Mouse (Mus musculus) midbrain, embryonic 13.5 days (tissue): ENCODE results near the gene Ehd4. TPM values are rescaled to one million over a fixed set of nuclear protein-coding genes. Genes with fewer than 3 reads are reported as not detected.

ENCODE experiments used
- ATAC-seq: fragments of 200-750 bp; cut with Nextera tagmentation; 2 replicates; pipeline ENCODE4 v1.8.0; 2017; ENCODE audit warnings: mild to moderate bottlenecking, moderate TSS enrichment, moderate library complexity
- H3K27ac ChIP-seq: fragments of 300-500 bp; sonication (generic); 2 replicates; pipeline ENCODE4 v1.5.1; 2015; ENCODE audit warnings: inconsistent platforms, mild to moderate bottlenecking, moderate library complexity
- H3K27me3 ChIP-seq: fragments of 300-500 bp; sonication (generic); 2 replicates; pipeline ENCODE4 v1.6.1; 2015; ENCODE audit warnings: mild to moderate bottlenecking, inconsistent platforms
- H3K36me3 ChIP-seq: fragments of 300-500 bp; sonication (generic); 2 replicates; pipeline ENCODE4 v1.6.1; 2015; ENCODE audit warnings: mild to moderate bottlenecking, inconsistent platforms
- H3K4me1 ChIP-seq: fragments of 300-500 bp; sonication (generic); replicated peaks from 2 replicates; pipeline ENCODE4 v1.6.1; 2015; ENCODE audit warnings: inconsistent platforms
- H3K4me2 ChIP-seq: fragments of 300-500 bp; sonication (generic); replicated peaks from 2 replicates; pipeline ENCODE4 v1.6.1; 2015; ENCODE audit warnings: moderate library complexity, mild to moderate bottlenecking, inconsistent platforms
- H3K4me3 ChIP-seq: fragments of 300-500 bp; sonication (generic); replicated peaks from 2 replicates; pipeline ENCODE4 v1.5.1; 2015; ENCODE audit warnings: mild to moderate bottlenecking, inconsistent platforms
- H3K9ac ChIP-seq: fragments of 300-500 bp; sonication (generic); replicated peaks from 2 replicates; pipeline ENCODE4 v1.6.1; 2015; ENCODE audit warnings: mild to moderate bottlenecking, inconsistent platforms
- H3K9me3 ChIP-seq: fragments of 300-500 bp; sonication (generic); 2 replicates; pipeline ENCODE4 v1.6.1; 2016; ENCODE audit warnings: mild to moderate bottlenecking, inconsistent platforms
- WGBS: fragments of 180-500 bp; shearing (Covaris S2); methylation state at CpG from one replicate; pipeline ENCODE4 v1.1.7; 2015; 5-methylcytosine and 5-hydroxymethylcytosine counted together
- polyA plus RNA-seq: library from polyadenylated mRNA; unstranded; fragments of >200 nt; fragmentation: Nextera tagmentation; extraction: Ambion mirVana; gene quantifications from 2 replicates; pipeline ENCODE4 v1.2.1, GENCODE M21; 2015

Gene Ehd4
- 14.1 and 16.4 TPM in 2 replicates for polyA plus RNA-seq

DNA sequence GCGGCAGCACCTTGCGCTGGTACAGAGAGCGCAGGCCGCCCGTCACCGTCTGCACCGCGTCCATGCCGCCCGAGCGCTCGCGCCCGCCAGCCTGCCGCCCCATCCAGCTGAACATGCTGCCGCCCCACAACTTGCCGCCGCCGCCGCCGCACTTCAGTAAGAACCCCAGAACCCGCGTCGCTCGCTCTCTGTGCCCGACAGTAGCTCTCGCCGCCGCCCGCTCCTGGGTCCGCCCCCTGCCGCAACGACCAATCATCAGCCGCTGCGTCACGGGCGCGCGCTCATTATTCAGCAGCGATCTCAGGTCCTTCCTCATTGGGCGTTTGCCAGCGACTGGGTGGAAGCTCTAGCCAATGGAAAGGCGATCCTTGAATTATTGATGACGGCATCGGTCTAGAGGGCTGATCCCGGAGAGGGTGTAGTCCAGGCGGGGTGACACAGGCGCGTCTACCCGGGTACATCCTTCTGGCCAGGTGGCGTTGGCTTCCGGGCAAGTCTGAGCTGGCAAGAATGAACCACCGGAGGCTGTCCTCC is at the start of gene Ehd4:
Ehd4 (minus strand) TSS at position 246 of the 534 bp plus-strand sequence.
- H3K27ac ChIP-seq = no peak within 1 kb of the TSS

GRCm38 (mm10) chr2:120203742-120204141 is 49.3 kb upstream of the Ehd4 start:
- H3K4me2 ChIP-seq = no peak overlapping the region
- H3K36me3 ChIP-seq = no peaks in the 10 kb centered on the region
- WGBS = 65% methylated on average over 3 of the region's 3 CpGs
- no peaks in the 10 kb centered on the region for H3K27me3 ChIP-seq
- H3K4me3 ChIP-seq = no peak overlapping the region
- ATAC-seq = no peak
- no peaks in the 10 kb centered on the region for H3K4me1 ChIP-seq
- no peaks in the 10 kb centered on the region for H3K9me3 ChIP-seq
- H3K27ac ChIP-seq = no peak overlapping the region
- no peak overlapping the region for H3K9ac ChIP-seq

More for the DNA sequence above, at the start of gene Ehd4:
- Histone ChIP-seq H3K36me3 (no peaks in the 10 kb centered on the region), H3K27me3 (peaks cover 12% of the 10 kb centered on the region), H3K4me2 (peak within 1 kb of the TSS; percentile 99), H3K9me3 (no peaks in the 10 kb centered on the region), H3K4me1 (peaks cover 12% of the 10 kb centered on the region), H3K4me3 (peak within 1 kb of the TSS; percentile 67), H3K9ac (peak within 1 kb of the TSS; percentile 70)
- WGBS = under 1% methylated on average over 53 of the region's 53 CpGs
- peak; percentile 99 for ATAC-seq

- no peaks in the 10 kb centered on the region for H3K36me3 ChIP-seq
- H3K27me3 ChIP-seq = no peaks in the 10 kb centered on the region
- no peak overlapping the region for H3K4me2 ChIP-seq
- H3K9ac ChIP-seq = no peak overlapping the region
- no peak overlapping the region for H3K4me3 ChIP-seq
- no peak for ATAC-seq
- WGBS = 68% methylated on average over 6 of the region's 7 CpGs
- H3K27ac ChIP-seq = no peak overlapping the region
- H3K9me3 ChIP-seq = no peaks in the 10 kb centered on the region
- no peaks in the 10 kb centered on the region for H3K4me1 ChIP-seq
Measured at GRCm38 (mm10) chr2:120200077-120200476, 45.7 kb upstream of the Ehd4 start.

DNA sequence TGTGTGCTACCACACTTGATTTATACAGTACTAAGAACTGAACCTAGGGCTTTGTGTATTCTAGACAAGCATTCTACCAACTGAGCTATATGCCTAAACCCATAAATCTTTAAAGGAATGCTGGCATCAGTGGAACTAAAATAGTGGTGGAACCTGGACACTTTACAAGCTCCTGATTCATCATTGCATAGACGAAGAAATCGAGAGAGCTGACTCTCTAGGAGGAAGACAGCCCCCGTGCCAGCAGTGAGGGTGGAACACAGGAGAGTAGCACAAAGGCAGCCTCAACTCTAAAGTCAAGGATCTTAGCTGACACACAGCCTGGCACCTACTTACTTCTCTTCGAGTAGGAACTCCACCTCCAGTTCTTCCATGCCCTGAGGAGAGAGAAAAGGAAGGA is 33.8 kb upstream of the Ehd4 start:
- Histone ChIP-seq H3K36me3 (no peaks in the 10 kb centered on the region), H3K27ac (no peak overlapping the region), H3K4me3 (no peak overlapping the region), H3K4me2 (no peak overlapping the region), H3K9ac (no peak overlapping the region), H3K27me3 (no peaks in the 10 kb centered on the region), H3K9me3 (no peaks in the 10 kb centered on the region), H3K4me1 (no peaks in the 10 kb centered on the region)
- 86% methylated on average over 4 of the region's 4 CpGs for WGBS
- no peak for ATAC-seq

GRCm38 (mm10) chr2:120187583-120187982 is 33.2 kb upstream of the Ehd4 start:
- Histone ChIP-seq H3K36me3 (no peaks in the 10 kb centered on the region), H3K9me3 (no peaks in the 10 kb centered on the region), H3K27ac (no peak overlapping the region), H3K4me3 (no peak overlapping the region), H3K27me3 (no peaks in the 10 kb centered on the region), H3K9ac (no peak overlapping the region), H3K4me2 (no peak overlapping the region), H3K4me1 (no peaks in the 10 kb centered on the region)
- ATAC-seq = no peak
- WGBS = 95% methylated on average over 1 of the region's 1 CpGs

- no peaks in the 10 kb centered on the region for H3K9me3 ChIP-seq
- no peaks in the 10 kb centered on the region for H3K4me1 ChIP-seq
- no peak overlapping the region for H3K4me3 ChIP-seq
- no peaks in the 10 kb centered on the region for H3K27me3 ChIP-seq
- H3K9ac ChIP-seq = no peak overlapping the region
- 84% methylated on average over 6 of the region's 6 CpGs for WGBS
- H3K36me3 ChIP-seq = no peaks in the 10 kb centered on the region
- no peak overlapping the region for H3K27ac ChIP-seq
- H3K4me2 ChIP-seq = no peak overlapping the region
- no peak for ATAC-seq
Measured at GRCm38 (mm10) chr2:120185527-120186276, 31.3 kb upstream of the Ehd4 start.

DNA sequence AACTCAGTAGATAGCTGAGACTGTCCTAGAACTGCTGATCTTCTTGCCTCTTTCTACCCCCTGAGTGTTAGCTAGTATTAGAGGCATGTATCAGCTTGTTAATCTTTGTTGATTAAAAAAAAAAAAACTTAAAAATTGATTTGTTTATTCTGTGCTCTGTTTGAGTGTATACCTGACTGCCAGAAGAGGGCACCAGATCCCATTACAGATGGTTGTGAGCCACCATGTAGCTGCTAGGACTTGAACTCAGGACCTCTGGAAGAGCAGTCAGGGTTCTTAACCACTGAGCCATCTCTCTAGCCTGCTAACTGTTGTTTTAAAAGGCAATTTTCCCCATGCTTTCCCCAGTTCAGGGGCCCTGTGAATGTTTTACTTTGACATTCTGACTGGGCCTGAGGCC is 24.5 kb upstream of the Ehd4 start:
- H3K27ac ChIP-seq = no peak overlapping the region
- H3K36me3 ChIP-seq = no peaks in the 10 kb centered on the region
- H3K4me3 ChIP-seq = no peak overlapping the region
- no peaks in the 10 kb centered on the region for H3K27me3 ChIP-seq
- H3K9me3 ChIP-seq = no peaks in the 10 kb centered on the region
- H3K4me2 ChIP-seq = no peak overlapping the region
- H3K9ac ChIP-seq = no peak overlapping the region
- H3K4me1 ChIP-seq = no peaks in the 10 kb centered on the region
- no peak for ATAC-seq

- H3K27me3 ChIP-seq = no peaks in the 10 kb centered on the region
- 24% methylated on average over 10 of the region's 10 CpGs for WGBS
- H3K36me3 ChIP-seq = no peaks in the 10 kb centered on the region
- H3K9ac ChIP-seq = no peak overlapping the region
- H3K4me1 ChIP-seq = no peaks in the 10 kb centered on the region
- no peaks in the 10 kb centered on the region for H3K9me3 ChIP-seq
- H3K4me3 ChIP-seq = no peak overlapping the region
- H3K4me2 ChIP-seq = no peak overlapping the region
- H3K27ac ChIP-seq = no peak overlapping the region
- no peak for ATAC-seq
Measured at GRCm38 (mm10) chr2:120173718-120174117, 19.3 kb upstream of the Ehd4 start.

DNA sequence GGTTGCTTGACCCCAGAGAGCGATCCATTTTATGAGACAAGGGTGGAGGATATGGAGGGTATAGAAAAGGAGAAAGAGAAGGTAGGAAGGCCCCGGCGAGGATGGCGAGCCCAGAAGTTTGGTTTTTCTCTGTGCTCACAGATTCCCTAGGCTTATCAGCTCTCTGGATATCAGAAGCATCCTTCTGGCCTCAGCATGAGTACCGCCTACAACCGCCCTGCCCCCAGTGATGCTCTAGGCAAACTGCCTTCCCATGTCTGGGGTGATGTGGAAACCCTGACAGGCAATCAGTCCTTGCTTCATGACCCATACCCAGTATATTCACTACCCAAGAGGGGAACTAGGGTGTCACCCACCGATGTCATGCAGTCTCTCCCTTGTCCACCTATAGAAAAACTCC is 17.0 kb upstream of the Ehd4 start:
- 91% methylated on average over 7 of the region's 7 CpGs for WGBS
- no peaks in the 10 kb centered on the region for H3K4me1 ChIP-seq
- H3K9ac ChIP-seq = no peak overlapping the region
- no peaks in the 10 kb centered on the region for H3K9me3 ChIP-seq
- H3K27me3 ChIP-seq = no peaks in the 10 kb centered on the region
- no peak for ATAC-seq
- H3K36me3 ChIP-seq = no peaks in the 10 kb centered on the region
- no peak overlapping the region for H3K4me2 ChIP-seq
- no peak overlapping the region for H3K4me3 ChIP-seq
- no peak overlapping the region for H3K27ac ChIP-seq

DNA sequence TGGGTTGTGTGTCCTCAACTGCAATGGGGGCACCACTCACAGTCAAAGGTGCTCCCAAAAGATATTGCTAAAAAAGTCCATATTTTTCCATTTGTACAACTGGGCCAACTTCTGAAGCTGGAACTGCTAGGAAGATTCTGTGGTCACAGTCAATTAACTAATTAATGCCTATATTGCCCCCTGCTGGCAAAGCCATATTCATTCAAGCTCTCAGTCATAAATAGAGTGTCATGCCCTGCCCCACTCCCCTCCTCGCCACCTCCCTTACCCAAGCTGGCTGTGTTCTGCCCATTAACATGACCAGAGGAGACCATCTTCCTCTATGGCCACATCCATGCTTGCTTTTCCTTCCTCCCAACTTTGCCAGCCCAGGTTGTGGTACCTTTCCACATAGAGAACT is 16.3 kb upstream of the Ehd4 start:
- 61% methylated on average over 1 of the region's 1 CpGs for WGBS
- Histone ChIP-seq H3K4me3 (no peak overlapping the region), H3K9me3 (no peaks in the 10 kb centered on the region), H3K27me3 (no peaks in the 10 kb centered on the region), H3K4me1 (no peaks in the 10 kb centered on the region), H3K27ac (no peak overlapping the region), H3K9ac (no peak overlapping the region), H3K36me3 (no peaks in the 10 kb centered on the region), H3K4me2 (no peak overlapping the region)
- ATAC-seq = no peak

DNA sequence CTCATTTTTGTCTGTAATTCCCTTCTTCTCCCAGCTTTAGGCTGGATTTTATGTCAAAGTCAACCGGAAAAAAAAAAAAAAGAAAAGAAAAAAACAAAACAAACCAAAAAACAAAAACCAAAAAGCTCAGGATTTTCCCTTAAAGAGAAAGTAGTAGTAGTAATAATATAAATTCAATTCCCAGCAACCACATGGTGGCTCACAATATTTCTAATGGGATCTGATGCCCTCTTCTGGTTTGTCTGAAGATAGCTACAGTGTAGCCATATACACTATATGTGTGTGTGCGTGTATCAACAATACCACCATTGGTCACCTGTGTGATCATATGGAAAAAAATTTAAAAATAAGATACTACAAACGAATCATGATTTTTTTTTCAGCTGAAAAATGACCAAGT is 15.0 kb upstream of the Ehd4 start:
- H3K36me3 ChIP-seq = no peaks in the 10 kb centered on the region
- no peak overlapping the region for H3K4me2 ChIP-seq
- no peaks in the 10 kb centered on the region for H3K27me3 ChIP-seq
- H3K4me1 ChIP-seq = no peaks in the 10 kb centered on the region
- no peak overlapping the region for H3K9ac ChIP-seq
- H3K9me3 ChIP-seq = no peaks in the 10 kb centered on the region
- no peak for ATAC-seq
- 90% methylated on average over 3 of the region's 3 CpGs for WGBS
- no peak overlapping the region for H3K4me3 ChIP-seq
- H3K27ac ChIP-seq = no peak overlapping the region

- Histone ChIP-seq H3K9me3 (no peaks in the 10 kb centered on the region), H3K9ac (no peak overlapping the region), H3K36me3 (no peaks in the 10 kb centered on the region), H3K27ac (no peak overlapping the region), H3K4me3 (no peak overlapping the region), H3K4me2 (no peak overlapping the region), H3K4me1 (no peaks in the 10 kb centered on the region), H3K27me3 (no peaks in the 10 kb centered on the region)
- WGBS = 89% methylated on average over 8 of the region's 8 CpGs
- no peak for ATAC-seq
Measured at GRCm38 (mm10) chr2:120167763-120168162, 13.4 kb upstream of the Ehd4 start.

GRCm38 (mm10) chr2:120165474-120165873 is 11.1 kb upstream of the Ehd4 start:
- Histone ChIP-seq H3K4me2 (no peak overlapping the region), H3K9me3 (no peaks in the 10 kb centered on the region), H3K4me3 (no peak overlapping the region), H3K9ac (no peak overlapping the region), H3K27me3 (no peaks in the 10 kb centered on the region), H3K36me3 (no peaks in the 10 kb centered on the region), H3K4me1 (no peaks in the 10 kb centered on the region), H3K27ac (no peak overlapping the region)
- WGBS = 85% methylated on average over 10 of the region's 10 CpGs
- ATAC-seq = no peak
